Mouse (Mus musculus) layer of hippocampus, adult 2 months (tissue): ENCODE results near the gene Unk. TPM values are rescaled to one million over a fixed set of nuclear protein-coding genes. Genes with fewer than 3 reads are reported as not detected.

Experiments
- DNase-seq, 2 experiments: peaks; one replicate each; pipeline ENCODE4 v3.0.0; 2022; ENCODE audit warnings: low spot score in 2 of 2
- H3K27ac ChIP-seq: fragments of 200-600 bp; 2 replicates; pipeline ENCODE4 v1.8.1; 2022
- H3K4me3 ChIP-seq: fragments of 200-600 bp; 2 replicates; pipeline ENCODE4 v1.8.1; 2022; ENCODE audit warnings: mild to moderate bottlenecking
- CTCF ChIP-seq: fragments of 200-600 bp; conservative IDR thresholded peaks from 2 replicates; pipeline ENCODE4 v1.8.1; 2022; ENCODE audit warnings: antibody characterized with exemption, mild to moderate bottlenecking, moderate library complexity
- long read RNA-seq, 2 experiments: library from polyadenylated mRNA; stranded (forward); transcript quantifications; one replicate each; pipeline ENCODE4 v2.0.0; 2021; ENCODE audit warnings: borderline mapping rate in 2 of 2
- total RNA-seq, 2 experiments: library from RNA; stranded (reverse); gene quantifications; 2 replicates each; pipeline ENCODE4 v1.2.3; 2021

The Unk gene
- total RNA-seq: 10 to 100 TPM; 26.3 to 30.8 TPM
- long read RNA-seq, experiment 1, transcript Unk-201 (16 exons, 3,735 nt): major isoform, 7 of 28 reads
- long read RNA-seq, experiment 1, partial matches to known transcripts: 13 of 28 reads
- long read RNA-seq, experiment 1, other reads (novel, unspliced or antisense): 5 of 28 reads
- long read RNA-seq, experiment 2, transcript Unk-202 (16 exons, 3,696 nt): major isoform, 6 of 27 reads
- long read RNA-seq, experiment 2, transcript Unk-201 (16 exons, 3,735 nt): major isoform, 6 of 27 reads
- long read RNA-seq, experiment 2, partial matches to known transcripts: 9 of 27 reads
- long read RNA-seq, experiment 2, other reads (novel, unspliced or antisense): 6 of 27 reads

GRCm38 (mm10) chr11:116030088-116030897 lies at the start of gene Unk:
Gene Unk, plus strand, starts transcription at chr11:116030322.
- peak within 1 kb of the TSS; percentile 77 for H3K4me3 ChIP-seq
- TF ChIP-seq CTCF: no peak
- peak within 1 kb of the TSS; percentile 100 for H3K27ac ChIP-seq
- DNase-seq: peak; percentile 96 to 99

- no peak overlapping the region for H3K27ac ChIP-seq
- no peak for DNase-seq
- no peak for TF ChIP-seq CTCF
- no peak overlapping the region for H3K4me3 ChIP-seq
Observed at GRCm38 (mm10) chr11:115982472-115982871, 47.6 kb upstream of the Unk start.

GRCm38 (mm10) chr11:115983291-115983690 lies 46.8 kb upstream of the Unk start:
- Histone ChIP-seq H3K27ac (no peak overlapping the region), H3K4me3 (no peak overlapping the region)
- TF ChIP-seq CTCF: no peak
- DNase-seq: no peak

GRCm38 (mm10) chr11:115989686-115990085 lies 40.4 kb upstream of the Unk start:
- Histone ChIP-seq H3K27ac (no peak overlapping the region), H3K4me3 (no peak overlapping the region)
- TF ChIP-seq CTCF: no peak
- no peak for DNase-seq

- Histone ChIP-seq H3K27ac (peak overlapping the region; percentile 57; the same call in 1 of the 2 replicates), H3K4me3 (no peak overlapping the region)
- TF ChIP-seq CTCF: no peak
- DNase-seq: no peak
Observed at GRCm38 (mm10) chr11:115992098-115992497, 38.0 kb upstream of the Unk start.

- Histone ChIP-seq H3K4me3 (no peak overlapping the region), H3K27ac (no peak overlapping the region)
- no peak for DNase-seq
- TF ChIP-seq CTCF: no peak
Observed at GRCm38 (mm10) chr11:115995256-115995655, 34.9 kb upstream of the Unk start.

GRCm38 (mm10) chr11:115997047-115997446 lies 33.1 kb upstream of the Unk start:
- TF ChIP-seq CTCF: no peak
- no peak for DNase-seq
- no peak overlapping the region for H3K27ac ChIP-seq
- no peak overlapping the region for H3K4me3 ChIP-seq

- no peak overlapping the region for H3K27ac ChIP-seq
- H3K4me3 ChIP-seq: no peak overlapping the region
Observed at GRCm38 (mm10) chr11:115997662-115998061, 32.5 kb upstream of the Unk start.

GRCm38 (mm10) chr11:115999027-115999426 lies 31.1 kb upstream of the Unk start:
- no peak for TF ChIP-seq CTCF
- DNase-seq: no peak
- no peak overlapping the region for H3K27ac ChIP-seq
- no peak overlapping the region for H3K4me3 ChIP-seq

More at GRCm38 (mm10) chr11:115997662-115998061, 32.5 kb upstream of the Unk start:
- no peak for TF ChIP-seq CTCF
- no peak for DNase-seq

GRCm38 (mm10) chr11:115999538-116000143 lies 30.5 kb upstream of the Unk start:
- TF ChIP-seq CTCF: peak; percentile 84
- Histone ChIP-seq H3K27ac (no peak overlapping the region), H3K4me3 (no peak overlapping the region)
- DNase-seq: peak; percentile 60 to 73

- H3K4me3 ChIP-seq: no peak overlapping the region
- DNase-seq: no peak
- no peak for TF ChIP-seq CTCF
- no peak overlapping the region for H3K27ac ChIP-seq
Observed at GRCm38 (mm10) chr11:116000607-116001006, 29.5 kb upstream of the Unk start.

GRCm38 (mm10) chr11:116001725-116002124 lies 28.4 kb upstream of the Unk start:
- TF ChIP-seq CTCF: no peak
- DNase-seq: no peak
- H3K27ac ChIP-seq: no peak overlapping the region
- H3K4me3 ChIP-seq: no peak overlapping the region

GRCm38 (mm10) chr11:116002894-116003293 lies 27.2 kb upstream of the Unk start:
- Histone ChIP-seq H3K4me3 (no peak overlapping the region), H3K27ac (no peak overlapping the region)
- TF ChIP-seq CTCF: peak; percentile 47
- no peak for DNase-seq
